ENCODE assay signal across 9 mouse cellular contexts in genomic region chr2:52979280-52979763, GRCm38 (mm10).
DNase-seq lines count a peak whose midpoint lies in the region; ATAC-seq and TF ChIP-seq lines count a peak whose summit lies in the region.
"Had no signal": no experiment of that assay in that cellular context is flagged by ENCODE, and none has a peak within 500 bp of the region (broad histone marks: within the 10 kb centered on the region; RNA-seq: fewer than 3 reads in every experiment).

No protein-coding gene starts in this region.

- H3K4me1 ChIP-seq in intestine, embryonic 15.5 days (replicated peaks), result peaks cover 8% of the 10 kb centered on the region

- no peaks in the 10 kb centered on the region for H3K9me3 ChIP-seq in intestine, embryonic 15.5 days
- H3K9me3 ChIP-seq: embryonic facial prominence, embryonic 15.5 days had no signal

- peak overlapping the region; percentile 68 for H3K27ac ChIP-seq in left cerebral cortex, adult 2 months
- no peak overlapping the region for H3K27ac ChIP-seq in intestine, embryonic 15.5 days
- H3K27ac ChIP-seq: embryonic facial prominence, embryonic 15.5 days had no signal

- no peak overlapping the region for H3K4me2 ChIP-seq in intestine, embryonic 15.5 days (replicated peaks)
- H3K4me2 ChIP-seq: embryonic facial prominence, embryonic 15.5 days had no signal

- WGBS in intestine, embryonic 15.5 days, result 29% methylated on average over 4 of the region's 4 CpGs

- peak; percentile 69 for ATAC-seq in common myeloid progenitor, adult 5-6 weeks (replicated peaks; ENCODE audit: low read depth, poor library complexity, severe bottlenecking)
- peak; percentile 65; the same call in 1 of the 2 replicates for ATAC-seq in intestine, embryonic 15.5 days
- peak; percentile 48; the same call in 1 of the 2 replicates for ATAC-seq in megakaryocyte progenitor cell, adult 5-6 weeks (replicated peaks; ENCODE audit: poor library complexity)

- intact Hi-C loops in left cerebral cortex, adult 2 months (cut with DNase I), result no loop called here
- intact Hi-C loops in gastrocnemius, postnatal 36 days (cut with DNase I), result no loop called here

- DNase-seq in left cerebral cortex, adult 2 months (ENCODE audit: extremely low spot score in 1 of 2, low spot score in 2 of 2), result no peak
- no peak for DNase-seq in left cerebral cortex, adult 11 months (ENCODE audit: low spot score)
- no peak for DNase-seq in frontal cortex, postnatal 10 days (ENCODE audit: low spot score in 2 of 2)
- DNase-seq in cerebellum, adult 9-11 months, result no peak
- no peak for DNase-seq in gastrocnemius, postnatal 36 days

- no peak overlapping the region for H3K9ac ChIP-seq in intestine, embryonic 15.5 days
- H3K9ac ChIP-seq: embryonic facial prominence, embryonic 15.5 days had no signal

- H3K4me3 ChIP-seq in left cerebral cortex, adult 2 months, result no peak overlapping the region
- H3K4me3 ChIP-seq in intestine, embryonic 15.5 days (replicated peaks), result no peak overlapping the region
- H3K4me3 ChIP-seq: embryonic facial prominence, embryonic 15.5 days had no signal

- no peaks in the 10 kb centered on the region for H3K36me3 ChIP-seq in intestine, embryonic 15.5 days
- H3K36me3 ChIP-seq: embryonic facial prominence, embryonic 15.5 days had no signal

- no peak for TF ChIP-seq CTCF in left cerebral cortex, adult 2 months (IDR thresholded peaks at IDR 0.05)

- H3K27me3 ChIP-seq in intestine, embryonic 15.5 days (replicated peaks), result no peaks in the 10 kb centered on the region
- H3K27me3 ChIP-seq: embryonic facial prominence, embryonic 15.5 days had no signal
